Mouse (Mus musculus): ENCODE results near the gene Golph3l. TPM values are rescaled to one million over a fixed set of nuclear protein-coding genes. Genes with fewer than 3 reads are reported as not detected.
"Not testable (repeated sequence)": the region's sequence is repeated elsewhere in the genome, so short reads cannot be mapped to it uniquely, and the experiment has no call there.

The Golph3l gene
- polyA plus RNA-seq, 1 experiment from 2014 or later: 24.1 TPM

GRCm38 (mm10) chr3:95587754-95588603 lies 755 bp upstream of the Golph3l start:
- H3K4me2 ChIP-seq: peak overlapping the region; percentile 64
- no peak overlapping the region; the same call in 1 of the 2 replicates for H3K9ac ChIP-seq
- peak overlapping the region; percentile 74 for H3K4me3 ChIP-seq
- no peaks in the 10 kb centered on the region for H3K27me3 ChIP-seq (replicated peaks)
- H3K9me3 ChIP-seq (replicated peaks): no peaks in the 10 kb centered on the region
- WGBS: 48% methylated on average over 8 of the region's 8 CpGs
- ATAC-seq (ENCODE audit: insufficient number of reproducible peaks, low FRiP score): no peak
- peak overlapping the region; percentile 45 for H3K27ac ChIP-seq (ENCODE audit: poor library complexity, severe bottlenecking)
- H3K4me1 ChIP-seq (replicated peaks): no peaks in the 10 kb centered on the region
- peaks cover 17% of the 10 kb centered on the region for H3K36me3 ChIP-seq

- Histone ChIP-seq H3K4me1 (replicated peaks) (no peaks in the 10 kb centered on the region), H3K4me3 (no peak overlapping the region), H3K9me3 (replicated peaks) (no peaks in the 10 kb centered on the region), H3K27ac (ENCODE audit: poor library complexity, severe bottlenecking) (no peak overlapping the region), H3K36me3 (peaks cover 36% of the 10 kb centered on the region), H3K9ac (no peak overlapping the region), H3K27me3 (replicated peaks) (no peaks in the 10 kb centered on the region), H3K4me2 (no peak overlapping the region)
- ATAC-seq (ENCODE audit: insufficient number of reproducible peaks, low FRiP score): no peak
Measured at GRCm38 (mm10) chr3:95598734-95599133, 10.0 kb downstream of the Golph3l start.

GRCm38 (mm10) chr3:95601287-95601686 lies 12.6 kb downstream of the Golph3l start:
- Histone ChIP-seq H3K27ac (ENCODE audit: poor library complexity, severe bottlenecking) (no peak overlapping the region), H3K27me3 (replicated peaks) (no peaks in the 10 kb centered on the region), H3K4me2 (no peak overlapping the region), H3K9me3 (replicated peaks) (no peaks in the 10 kb centered on the region), H3K4me1 (replicated peaks) (peaks cover 6% of the 10 kb centered on the region), H3K9ac (no peak overlapping the region), H3K4me3 (no peak overlapping the region), H3K36me3 (peaks cover 28% of the 10 kb centered on the region)
- 93% methylated on average over 3 of the region's 3 CpGs for WGBS
- no peak for ATAC-seq (ENCODE audit: insufficient number of reproducible peaks, low FRiP score)

GRCm38 (mm10) chr3:95606096-95606495 lies 17.4 kb downstream of the Golph3l start:
- H3K9ac ChIP-seq: no peak overlapping the region
- no peak overlapping the region for H3K27ac ChIP-seq (ENCODE audit: poor library complexity, severe bottlenecking)
- no peak overlapping the region for H3K4me3 ChIP-seq
- ATAC-seq (ENCODE audit: insufficient number of reproducible peaks, low FRiP score): no peak
- no peaks in the 10 kb centered on the region for H3K27me3 ChIP-seq (replicated peaks)
- WGBS: 75% methylated on average over 3 of the region's 3 CpGs
- no peaks in the 10 kb centered on the region for H3K9me3 ChIP-seq (replicated peaks)
- H3K36me3 ChIP-seq: peaks cover 41% of the 10 kb centered on the region
- H3K4me1 ChIP-seq (replicated peaks): peaks cover 6% of the 10 kb centered on the region
- H3K4me2 ChIP-seq: no peak overlapping the region

- WGBS: 64% methylated on average over 3 of the region's 3 CpGs
- peaks cover 46% of the 10 kb centered on the region for H3K36me3 ChIP-seq
Measured at GRCm38 (mm10) chr3:95609195-95609594, 20.5 kb downstream of the Golph3l start.

GRCm38 (mm10) chr3:95613996-95614395 lies 25.3 kb downstream of the Golph3l start:
- no peak for ATAC-seq (ENCODE audit: insufficient number of reproducible peaks, low FRiP score)
- H3K36me3 ChIP-seq: peaks cover 48% of the 10 kb centered on the region
- no peaks in the 10 kb centered on the region for H3K4me1 ChIP-seq (replicated peaks)
- WGBS: 93% methylated on average over 1 of the region's 1 CpGs
- no peaks in the 10 kb centered on the region for H3K9me3 ChIP-seq (replicated peaks)
- no peak overlapping the region for H3K4me3 ChIP-seq
- no peaks in the 10 kb centered on the region for H3K27me3 ChIP-seq (replicated peaks)
- no peak overlapping the region for H3K9ac ChIP-seq
- no peak overlapping the region for H3K27ac ChIP-seq (ENCODE audit: poor library complexity, severe bottlenecking)
- H3K4me2 ChIP-seq: no peak overlapping the region

More at GRCm38 (mm10) chr3:95609195-95609594, 20.5 kb downstream of the Golph3l start:
- Histone ChIP-seq H3K27me3 (replicated peaks) (no peaks in the 10 kb centered on the region), H3K4me1 (replicated peaks) (peaks cover 6% of the 10 kb centered on the region), H3K4me3 (no peak overlapping the region), H3K9me3 (replicated peaks) (no peaks in the 10 kb centered on the region), H3K9ac (no peak overlapping the region), H3K4me2 (no peak overlapping the region), H3K27ac (ENCODE audit: poor library complexity, severe bottlenecking) (no peak overlapping the region)
- no peak for ATAC-seq (ENCODE audit: insufficient number of reproducible peaks, low FRiP score)

GRCm38 (mm10) chr3:95618511-95618910 lies 29.8 kb downstream of the Golph3l start:
- Histone ChIP-seq H3K9me3 (replicated peaks) (no peaks in the 10 kb centered on the region), H3K27me3 (replicated peaks) (no peaks in the 10 kb centered on the region), H3K36me3 (peaks cover 37% of the 10 kb centered on the region), H3K9ac (no peak overlapping the region), H3K4me1 (replicated peaks) (no peaks in the 10 kb centered on the region), H3K4me2 (no peak overlapping the region), H3K27ac (ENCODE audit: poor library complexity, severe bottlenecking) (no peak overlapping the region), H3K4me3 (no peak overlapping the region)
- no peak for ATAC-seq (ENCODE audit: insufficient number of reproducible peaks, low FRiP score)
- 76% methylated on average over 1 of the region's 1 CpGs for WGBS

- H3K4me2 ChIP-seq: no peak overlapping the region
- no peak for ATAC-seq (ENCODE audit: insufficient number of reproducible peaks, low FRiP score)
- H3K27me3 ChIP-seq (replicated peaks): no peaks in the 10 kb centered on the region
- H3K9ac ChIP-seq: no peak overlapping the region
- H3K36me3 ChIP-seq: peaks cover 26% of the 10 kb centered on the region
- H3K4me1 ChIP-seq (replicated peaks): peaks cover 8% of the 10 kb centered on the region
- no peak overlapping the region for H3K4me3 ChIP-seq
- H3K27ac ChIP-seq (ENCODE audit: poor library complexity, severe bottlenecking): no peak overlapping the region
- H3K9me3 ChIP-seq (replicated peaks): no peaks in the 10 kb centered on the region
- 64% methylated on average over 1 of the region's 1 CpGs for WGBS
Measured at GRCm38 (mm10) chr3:95621241-95621640, 32.5 kb downstream of the Golph3l start.

GRCm38 (mm10) chr3:95622421-95622820 lies 33.7 kb downstream of the Golph3l start:
- H3K27ac ChIP-seq (ENCODE audit: poor library complexity, severe bottlenecking); H3K4me2 ChIP-seq; H3K4me1 ChIP-seq (replicated peaks); H3K9me3 ChIP-seq (replicated peaks); H3K9ac ChIP-seq; ATAC-seq (ENCODE audit: insufficient number of reproducible peaks, low FRiP score); H3K27me3 ChIP-seq (replicated peaks); H3K4me3 ChIP-seq: not testable (repeated sequence)
- peaks cover 24% of the 10 kb centered on the region for H3K36me3 ChIP-seq
- WGBS: 89% methylated on average over 20 of the region's 20 CpGs

GRCm38 (mm10) chr3:95623551-95623950 lies 34.8 kb downstream of the Golph3l start:
- Histone ChIP-seq H3K4me3 (no peak overlapping the region), H3K27me3 (replicated peaks) (no peaks in the 10 kb centered on the region), H3K4me1 (replicated peaks) (peaks cover 10% of the 10 kb centered on the region), H3K36me3 (peaks cover 27% of the 10 kb centered on the region), H3K9me3 (replicated peaks) (no peaks in the 10 kb centered on the region), H3K9ac (no peak overlapping the region), H3K4me2 (no peak overlapping the region), H3K27ac (ENCODE audit: poor library complexity, severe bottlenecking) (no peak overlapping the region)
- WGBS: 85% methylated on average over 2 of the region's 2 CpGs
- ATAC-seq (ENCODE audit: insufficient number of reproducible peaks, low FRiP score): no peak

- Histone ChIP-seq H3K36me3 (peaks cover 31% of the 10 kb centered on the region), H3K4me2 (peak overlapping the region; percentile 65), H3K4me3 (peak overlapping the region; percentile 70; the same call in 1 of the 2 replicates), H3K27ac (ENCODE audit: poor library complexity, severe bottlenecking) (peak overlapping the region; percentile 72)
- H3K9ac ChIP-seq; H3K9me3 ChIP-seq (replicated peaks); H3K4me1 ChIP-seq (replicated peaks); H3K27me3 ChIP-seq (replicated peaks); ATAC-seq (ENCODE audit: insufficient number of reproducible peaks, low FRiP score): not testable (repeated sequence)
- 69% methylated on average over 5 of the region's 5 CpGs for WGBS
Measured at GRCm38 (mm10) chr3:95623991-95624515, 35.3 kb downstream of the Golph3l start.
